Mouse (Mus musculus) megakaryocyte, embryonic 14.5 days (primary cell): ENCODE measurements around the gene Tbk1. TPM values are rescaled to one million over a fixed set of nuclear protein-coding genes. Genes with fewer than 3 reads are reported as not detected.

ENCODE experiments used
- H3K27me3 ChIP-seq: replicated peaks from 2 replicates; pipeline ENCODE3; 2012; ENCODE audit warnings: inconsistent platforms
- H3K36me3 ChIP-seq: replicated peaks from 2 replicates; pipeline ENCODE3; 2012; ENCODE audit warnings: low read length, inconsistent platforms, mixed read lengths
- H3K4me1 ChIP-seq: 2 replicates; pipeline ENCODE4 v1.6.1; 2012; ENCODE audit warnings: inconsistent platforms
- H3K4me3 ChIP-seq: replicated peaks from 2 replicates; pipeline ENCODE3; 2012; ENCODE audit warnings: moderate library complexity, mild to moderate bottlenecking, inconsistent platforms
- H3K9me3 ChIP-seq: 2 replicates; pipeline ENCODE4 v1.6.1; 2012; ENCODE audit warnings: inconsistent platforms
- FLI1 ChIP-seq: IDR thresholded peaks from 2 replicates; pipeline ENCODE4 v1.6.1; 2012; ENCODE audit warnings: low read length, inconsistent platforms, mixed read lengths
- GATA1 ChIP-seq: IDR thresholded peaks from 3 replicates; pipeline ENCODE4 v1.6.1; 2012; ENCODE audit warnings: mixed read lengths, low read length, inconsistent platforms, borderline replicate concordance
- polyA plus RNA-seq: library from polyadenylated mRNA; stranded (reverse); fragments of >175 nt; gene quantifications from 2 replicates; pipeline ENCODE4 v1.2.3, GENCODE M21; 2012; ENCODE audit warnings: low replicate concordance; ENCODE audit not compliant: insufficient read depth

Tbk1 gene
- polyA plus RNA-seq, 1 experiment = 2.7 TPM

DNA sequence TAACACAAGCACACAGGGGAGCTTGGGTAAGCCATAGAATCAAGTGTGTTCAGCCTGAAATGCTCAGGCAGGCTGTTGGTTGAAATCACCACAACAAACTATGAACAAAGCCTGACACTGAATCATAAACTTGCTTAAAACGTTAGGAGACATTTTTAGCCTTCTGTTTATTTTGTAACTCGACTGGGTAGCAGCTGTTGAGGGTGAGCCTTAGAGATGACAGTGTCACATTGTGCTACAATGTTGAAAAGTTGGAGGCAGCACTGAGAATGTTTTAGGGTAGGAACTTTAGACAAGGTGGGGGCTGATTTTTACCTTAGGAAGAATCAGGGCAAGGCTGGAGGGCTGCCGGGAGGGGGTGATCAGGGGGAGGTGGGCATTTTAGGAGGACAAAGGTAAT is 58.1 kb downstream of the Tbk1 start:
- TF ChIP-seq FLI1 (no peak), GATA1 (no peak)
- H3K4me3 ChIP-seq = no peak overlapping the region
- peaks cover 32% of the 10 kb centered on the region for H3K9me3 ChIP-seq
- no peaks in the 10 kb centered on the region for H3K36me3 ChIP-seq
- peaks cover 18% of the 10 kb centered on the region for H3K4me1 ChIP-seq
- peaks cover 29% of the 10 kb centered on the region for H3K27me3 ChIP-seq

DNA sequence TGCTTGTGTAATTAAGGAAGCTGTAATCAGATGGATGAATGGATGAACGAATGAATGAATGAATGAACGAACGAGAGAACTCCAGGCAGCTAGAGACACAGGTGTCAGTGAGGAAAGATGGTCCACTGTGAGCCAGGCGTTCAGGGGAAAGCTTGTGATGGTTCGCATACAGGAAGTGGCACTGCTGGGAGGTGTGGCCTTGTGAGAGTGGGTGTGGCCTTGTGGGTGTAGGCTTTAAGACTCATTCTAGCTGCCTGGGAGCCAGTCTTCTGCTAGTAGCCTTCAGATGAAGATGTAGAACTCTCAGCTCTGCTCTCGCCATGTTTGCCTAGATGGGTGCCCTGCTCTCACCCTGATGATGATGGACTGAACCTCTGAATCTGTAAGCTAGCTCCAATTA is 59.5 kb downstream of the Tbk1 start:
- Histone ChIP-seq H3K27me3 (peaks cover 18% of the 10 kb centered on the region), H3K9me3 (peaks cover 20% of the 10 kb centered on the region), H3K36me3 (no peaks in the 10 kb centered on the region), H3K4me1 (peaks cover 11% of the 10 kb centered on the region), H3K4me3 (no peak overlapping the region)
- TF ChIP-seq GATA1 (no peak), FLI1 (no peak)

DNA sequence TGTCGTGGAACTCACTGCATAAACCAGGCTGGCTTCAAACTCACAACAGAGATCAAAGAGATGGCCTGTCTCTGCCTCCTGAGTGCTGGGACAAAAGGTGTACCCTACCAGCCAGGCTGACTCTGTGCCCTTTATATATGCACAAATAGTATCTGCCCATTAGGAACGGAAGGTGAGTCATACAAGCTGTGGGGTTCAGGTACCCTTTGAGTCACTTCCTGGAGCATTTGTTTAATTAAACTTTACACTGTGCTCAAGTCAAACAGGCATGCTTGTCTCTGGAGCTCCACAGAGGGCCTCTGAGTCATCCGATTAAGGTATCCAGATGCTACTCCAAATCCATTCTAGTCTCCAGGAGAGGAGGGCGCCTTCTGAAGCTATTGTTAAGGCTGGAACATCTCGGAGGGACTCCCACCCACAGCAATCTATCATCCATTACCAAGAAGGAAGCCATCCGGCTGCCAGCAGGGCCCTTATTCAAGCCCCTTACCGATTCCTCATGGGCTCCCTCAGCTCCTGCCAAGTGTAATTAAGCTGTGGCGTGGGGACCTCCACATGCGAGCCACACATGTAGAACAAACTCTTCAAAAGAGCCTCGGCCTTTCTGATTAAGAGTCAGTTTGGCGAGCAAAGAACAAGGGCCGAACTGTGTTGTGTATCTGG is 65.5 kb downstream of the Tbk1 start:
- peaks cover 3% of the 10 kb centered on the region for H3K27me3 ChIP-seq
- H3K4me1 ChIP-seq = peaks cover 6% of the 10 kb centered on the region
- H3K4me3 ChIP-seq = no peak overlapping the region
- no peaks in the 10 kb centered on the region for H3K9me3 ChIP-seq
- no peaks in the 10 kb centered on the region for H3K36me3 ChIP-seq
- TF ChIP-seq GATA1 (no peak), FLI1 (no peak)

DNA sequence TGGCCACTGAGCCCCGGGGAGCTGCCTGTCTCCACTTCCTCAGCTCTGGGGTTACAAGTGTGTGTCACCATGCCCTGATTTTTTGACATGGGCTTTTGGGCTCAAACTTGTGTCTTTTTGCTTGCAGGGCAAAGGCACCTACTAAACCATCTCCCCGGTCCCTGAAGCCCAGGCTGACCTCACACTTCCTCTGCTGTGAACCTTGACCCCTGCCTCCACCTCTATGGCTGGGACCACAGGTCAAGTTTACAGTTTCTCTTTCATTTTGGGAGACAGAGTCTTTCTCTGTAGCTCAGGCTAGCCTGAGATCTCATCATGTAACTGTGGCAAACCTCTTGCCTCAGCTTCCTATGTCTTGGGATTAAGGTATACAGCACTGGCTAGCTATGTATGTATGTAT is 66.9 kb downstream of the Tbk1 start:
- H3K9me3 ChIP-seq = no peaks in the 10 kb centered on the region
- H3K4me3 ChIP-seq = no peak overlapping the region
- H3K36me3 ChIP-seq = no peaks in the 10 kb centered on the region
- no peaks in the 10 kb centered on the region for H3K27me3 ChIP-seq
- TF ChIP-seq FLI1 (no peak), GATA1 (no peak)
- H3K4me1 ChIP-seq = peaks cover 9% of the 10 kb centered on the region

DNA sequence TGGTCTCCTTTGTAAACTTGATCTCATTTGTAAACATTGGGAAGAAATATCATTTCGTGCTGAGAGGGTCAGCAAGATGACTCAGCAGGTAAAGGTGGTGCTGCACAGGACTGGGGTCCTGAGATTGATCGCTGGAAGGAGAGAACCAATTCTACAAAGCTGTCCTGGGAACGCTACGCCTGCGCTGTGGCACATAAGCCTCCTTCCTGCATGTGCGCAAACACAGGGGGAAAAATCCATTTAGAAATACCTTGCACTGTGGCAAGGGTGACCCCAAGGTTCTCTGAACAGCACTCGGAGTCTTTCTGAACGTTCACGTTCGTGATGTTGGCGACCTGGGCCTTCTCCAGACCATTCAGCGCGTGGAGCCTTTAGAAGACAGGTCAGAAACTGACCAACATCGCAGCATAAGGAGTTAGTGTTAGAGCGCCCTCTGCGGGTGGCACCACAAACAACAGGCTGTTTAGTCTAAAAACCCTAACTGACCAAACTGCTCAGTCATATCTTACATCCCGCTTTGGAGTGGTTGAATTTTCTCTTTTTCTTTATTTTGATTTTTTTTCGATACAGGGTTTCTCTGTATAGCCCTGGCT is 70.5 kb downstream of the Tbk1 start:
- Histone ChIP-seq H3K9me3 (no peaks in the 10 kb centered on the region), H3K4me1 (peaks cover 9% of the 10 kb centered on the region), H3K27me3 (peaks cover 3% of the 10 kb centered on the region), H3K36me3 (no peaks in the 10 kb centered on the region), H3K4me3 (peak overlapping the region; percentile 33)
- no peak for TF ChIP-seq FLI1
- no peak for TF ChIP-seq GATA1

DNA sequence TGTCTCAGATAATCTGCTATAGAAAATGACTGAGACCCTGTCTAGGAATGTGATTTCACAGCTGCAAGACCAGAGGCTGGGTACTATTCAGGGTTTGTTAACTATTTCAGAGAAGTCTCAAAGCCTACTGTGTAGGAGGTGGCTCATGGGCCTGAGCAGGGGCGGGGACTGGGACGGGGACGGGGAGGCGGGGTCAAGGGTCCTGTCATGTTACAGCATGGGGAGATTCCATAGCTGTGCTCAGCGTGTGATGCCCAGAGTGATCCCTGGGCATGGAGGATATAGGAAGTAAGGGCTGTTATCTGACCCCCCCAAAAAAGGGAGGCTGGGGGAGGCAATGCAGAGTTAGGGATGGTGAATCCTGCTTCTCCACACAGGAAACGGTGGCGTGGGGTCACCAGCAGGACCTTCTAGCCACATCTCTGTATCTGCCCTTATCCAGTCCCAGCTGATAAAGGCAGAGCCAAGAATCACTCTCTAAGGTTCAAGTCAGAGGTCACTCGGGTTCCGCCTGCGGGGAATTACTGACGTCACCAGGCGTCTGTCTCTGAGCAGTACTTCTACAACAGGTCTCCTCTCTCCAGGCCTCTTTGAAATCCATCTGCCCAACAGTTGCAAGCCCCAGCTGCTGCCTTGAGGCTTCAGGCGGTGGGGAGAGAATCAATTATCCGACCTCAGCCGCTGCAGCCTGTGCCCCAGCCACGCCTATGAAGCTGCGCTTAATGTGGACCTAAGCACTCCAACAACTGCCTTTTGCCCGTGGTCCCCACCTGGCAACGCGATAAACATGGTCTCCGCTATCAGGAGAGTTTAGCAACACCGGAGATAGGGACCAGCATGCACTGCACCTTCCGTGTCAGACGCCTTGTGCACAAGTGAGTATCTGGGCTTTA is 76.6 kb downstream of the Tbk1 start:
- TF ChIP-seq FLI1 = no peak
- TF ChIP-seq GATA1 = no peak
- Histone ChIP-seq H3K27me3 (peaks cover 5% of the 10 kb centered on the region), H3K4me1 (peaks cover 36% of the 10 kb centered on the region), H3K36me3 (no peaks in the 10 kb centered on the region), H3K4me3 (no peak overlapping the region), H3K9me3 (no peaks in the 10 kb centered on the region)

DNA sequence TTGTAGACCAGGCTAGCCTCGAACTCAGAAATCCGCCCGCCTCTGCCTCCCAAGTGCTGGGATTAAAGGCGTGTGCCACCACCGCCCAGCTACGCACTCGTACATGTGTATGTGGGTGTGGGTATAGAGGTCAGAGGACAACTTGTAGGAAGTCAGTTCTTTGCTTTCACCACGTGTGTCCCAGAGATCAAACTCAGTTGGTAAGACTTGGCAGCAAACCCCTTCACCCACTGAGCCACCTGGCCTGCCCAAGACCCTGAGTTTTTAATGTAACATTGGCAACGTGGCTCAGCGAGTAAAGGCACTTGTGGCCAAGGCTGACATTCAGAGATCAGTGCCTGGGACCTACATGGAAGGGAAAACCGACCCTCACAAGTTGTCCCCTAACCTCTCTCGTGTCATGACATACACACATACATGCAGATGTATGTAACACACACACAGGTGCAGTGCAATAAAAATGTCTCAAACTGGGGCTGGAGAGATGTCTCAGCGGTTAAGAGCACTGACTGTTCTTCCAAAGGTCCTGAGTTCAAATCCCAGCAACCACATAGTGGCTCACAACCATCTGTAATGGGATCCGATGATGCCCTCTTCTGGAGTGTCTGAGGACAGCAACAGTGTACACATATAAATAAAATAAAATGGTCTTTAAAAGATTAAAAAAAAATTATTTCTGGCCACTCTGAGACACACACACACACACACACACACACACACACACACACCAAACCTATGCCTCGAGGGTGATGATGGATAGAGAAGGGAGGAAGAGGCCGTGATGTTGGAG is 78.6 kb downstream of the Tbk1 start:
- H3K4me1 ChIP-seq = peaks cover 39% of the 10 kb centered on the region
- no peak for TF ChIP-seq FLI1
- H3K4me3 ChIP-seq = no peak overlapping the region
- H3K9me3 ChIP-seq = no peaks in the 10 kb centered on the region
- H3K36me3 ChIP-seq = no peaks in the 10 kb centered on the region
- peaks cover 2% of the 10 kb centered on the region for H3K27me3 ChIP-seq

DNA sequence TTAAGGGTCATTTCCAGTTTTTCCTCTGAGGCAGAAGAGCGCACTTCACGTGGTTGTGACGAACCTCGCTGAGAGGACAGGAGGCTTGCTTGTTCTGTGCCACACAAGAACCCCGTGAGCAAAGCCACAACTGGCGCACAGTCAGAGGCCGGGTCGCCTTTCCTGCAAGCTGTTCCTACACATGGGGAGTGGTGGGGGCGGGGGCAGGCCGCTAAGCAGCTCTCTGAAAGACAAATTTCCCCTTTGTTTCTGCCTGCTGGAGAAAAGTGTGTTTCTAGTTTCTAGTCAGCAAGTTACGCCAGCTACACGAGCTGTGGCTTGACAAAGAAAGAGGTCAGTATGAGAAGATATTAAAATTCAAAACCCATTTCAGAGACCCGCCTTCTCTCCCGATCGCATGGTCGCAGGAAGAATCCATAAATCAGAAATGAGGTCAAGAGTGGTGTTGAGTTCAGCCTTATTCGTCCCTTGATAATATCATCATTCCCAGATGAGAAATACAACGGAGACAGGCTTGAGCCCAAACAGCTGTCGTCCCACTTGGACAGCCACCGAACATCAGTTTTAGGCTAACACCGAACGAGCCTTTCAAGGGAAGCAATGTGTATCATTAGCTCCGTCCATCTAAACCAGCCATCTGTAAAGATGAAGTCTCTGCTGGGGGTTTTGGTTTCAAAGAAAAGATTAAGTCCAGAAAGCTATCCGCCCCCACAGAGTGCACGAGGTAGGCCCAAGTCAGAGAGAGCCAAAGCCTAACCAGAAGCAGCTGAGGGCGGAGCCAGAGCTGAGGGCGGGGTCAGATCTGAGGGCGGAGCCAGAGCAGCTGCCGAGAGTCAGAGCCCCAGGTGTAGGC is 79.6 kb downstream of the Tbk1 start:
- Histone ChIP-seq H3K27me3 (peaks cover 2% of the 10 kb centered on the region), H3K36me3 (no peaks in the 10 kb centered on the region), H3K9me3 (no peaks in the 10 kb centered on the region), H3K4me1 (peaks cover 39% of the 10 kb centered on the region), H3K4me3 (no peak overlapping the region)
- TF ChIP-seq GATA1 = no peak
- TF ChIP-seq FLI1 = no peak

DNA sequence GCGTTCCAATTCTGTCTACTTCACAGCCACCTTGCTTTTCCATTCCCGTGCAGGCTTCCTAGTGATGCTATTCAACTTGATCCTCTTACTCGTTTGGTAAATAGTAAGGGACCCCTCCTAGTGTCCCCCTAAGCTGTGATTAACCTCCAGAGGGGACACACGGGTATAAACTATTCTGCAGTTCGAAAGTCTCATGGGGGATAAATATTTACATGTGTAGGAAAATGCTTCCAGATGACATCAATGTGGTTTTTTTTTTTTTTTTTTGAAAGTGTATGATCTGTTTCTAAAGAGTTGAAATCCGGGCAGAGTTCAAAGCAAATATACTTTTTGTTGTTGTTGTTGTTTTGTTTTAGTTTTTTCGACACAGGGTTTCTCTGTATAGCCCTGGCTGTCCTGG is 80.7 kb downstream of the Tbk1 start:
- H3K27me3 ChIP-seq = peaks cover 2% of the 10 kb centered on the region
- TF ChIP-seq FLI1 (no peak), GATA1 (no peak)
- peaks cover 46% of the 10 kb centered on the region for H3K4me1 ChIP-seq
- H3K9me3 ChIP-seq = no peaks in the 10 kb centered on the region
- no peaks in the 10 kb centered on the region for H3K36me3 ChIP-seq
- H3K4me3 ChIP-seq = no peak overlapping the region
